Mouse (Mus musculus) hindbrain, embryonic 10.5 days (tissue): Measurements from ENCODE around the gene Plekhg6. TPM values are rescaled to one million over a fixed set of nuclear protein-coding genes. Genes with fewer than 3 reads are reported as not detected.
A peak's percentile ranks its signal among the peaks of the same experiment; 100 is the strongest.

Experiments
- DNase-seq: peaks from one replicate; pipeline ENCODE4 v3.0.0-alpha.2; 2017; ENCODE audit warnings: low spot score
- H3K27ac ChIP-seq: fragments of 300-500 bp; sonication (generic); 2 replicates; pipeline ENCODE4 v1.5.1; 2016; ENCODE audit warnings: mild to moderate bottlenecking, moderate library complexity
- H3K27me3 ChIP-seq: fragments of 300-500 bp; sonication (generic); 2 replicates; pipeline ENCODE4 v1.6.1; 2016; ENCODE audit warnings: mild to moderate bottlenecking; ENCODE audit not compliant: poor library complexity, insufficient read depth, severe bottlenecking
- H3K36me3 ChIP-seq: fragments of 300-500 bp; sonication (generic); 2 replicates; pipeline ENCODE4 v1.6.1; 2016; ENCODE audit warnings: mild to moderate bottlenecking, moderate library complexity
- H3K4me1 ChIP-seq: fragments of 300-500 bp; sonication (generic); replicated peaks from 2 replicates; pipeline ENCODE4 v1.6.1; 2016; ENCODE audit warnings: mild to moderate bottlenecking
- H3K4me3 ChIP-seq: fragments of 300-500 bp; sonication (generic); 2 replicates; pipeline ENCODE4 v1.5.1; 2016; ENCODE audit warnings: mild to moderate bottlenecking, moderate library complexity
- H3K9me3 ChIP-seq: fragments of 300-500 bp; sonication (generic); 2 replicates; pipeline ENCODE4 v1.6.1; 2016; ENCODE audit warnings: mild to moderate bottlenecking, moderate library complexity
- WGBS: fragments of 180-500 bp; shearing (Covaris S2); methylation state at CpG from one replicate; pipeline ENCODE4 v1.1.7; 2016; 5-methylcytosine and 5-hydroxymethylcytosine counted together
- polyA plus RNA-seq: library from polyadenylated mRNA; unstranded; fragments of >200 nt; fragmentation: Nextera tagmentation; extraction: Ambion mirVana; gene quantifications from 2 replicates; pipeline ENCODE4 v1.2.1, GENCODE M21; 2016

Gene Plekhg6
- polyA plus RNA-seq, result 0.13 and 0.20 TPM in 2 replicates

DNA sequence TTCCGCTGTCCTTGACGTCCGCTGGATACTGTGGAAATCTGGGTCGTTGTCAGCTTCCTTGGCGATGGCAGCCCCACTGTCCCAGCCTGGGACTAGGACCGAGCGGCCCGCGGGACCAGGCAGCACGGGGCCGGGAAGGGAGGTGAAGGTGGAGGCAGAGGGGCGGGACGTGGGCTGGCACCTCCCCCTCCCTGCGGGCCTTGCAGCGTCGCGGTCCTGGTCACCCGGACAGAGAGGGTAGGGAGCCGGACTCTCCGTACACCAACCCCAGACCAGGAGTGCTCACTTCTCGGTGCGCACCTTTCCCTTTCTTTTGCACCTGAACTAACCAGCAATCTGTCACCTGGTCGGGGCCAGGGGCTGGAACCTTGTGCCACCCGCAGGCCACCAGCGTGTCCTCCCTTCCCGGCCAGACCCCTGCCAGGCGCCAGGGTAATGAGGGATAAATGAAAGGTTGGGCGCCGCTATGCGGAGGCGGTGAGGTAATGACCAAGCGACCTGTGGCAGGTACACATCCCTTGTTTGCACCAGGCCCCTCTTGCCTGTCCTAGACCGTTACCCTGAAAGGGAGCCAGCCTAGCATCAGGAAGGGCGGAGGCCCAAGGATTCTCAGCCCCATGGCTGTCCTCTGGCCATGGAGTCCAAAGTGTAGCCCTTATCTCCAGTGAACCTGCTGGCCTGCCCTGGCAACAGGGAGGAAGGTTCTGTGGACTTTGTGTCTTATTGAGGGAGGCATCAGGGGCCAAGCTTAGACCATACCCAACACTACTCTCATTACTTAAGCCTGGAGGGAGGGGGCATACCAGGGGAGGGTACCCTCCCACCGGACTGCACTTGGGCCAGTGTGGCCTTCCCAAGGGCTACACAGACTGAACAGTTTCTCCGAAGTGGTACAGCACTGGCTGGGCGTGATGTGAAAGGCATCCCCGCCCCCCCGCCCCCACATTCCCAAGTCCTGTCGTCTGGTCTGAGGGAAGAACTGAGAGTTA, at the start of gene Plekhg6:
Plekhg6 (minus strand) TSS at position 422 of the 989 bp plus-strand sequence.
- H3K36me3 ChIP-seq, result no peaks in the 10 kb centered on the region
- H3K9me3 ChIP-seq, result no peaks in the 10 kb centered on the region
- DNase-seq, result no peak
- WGBS, result 10% methylated on average over 40 of the region's 40 CpGs
- peak within 1 kb of the TSS; percentile 48 for H3K4me3 ChIP-seq
- H3K27ac ChIP-seq, result no peak within 1 kb of the TSS
- H3K4me1 ChIP-seq, result peaks cover 47% of the 10 kb centered on the region
- peaks cover 68% of the 10 kb centered on the region for H3K27me3 ChIP-seq

DNA sequence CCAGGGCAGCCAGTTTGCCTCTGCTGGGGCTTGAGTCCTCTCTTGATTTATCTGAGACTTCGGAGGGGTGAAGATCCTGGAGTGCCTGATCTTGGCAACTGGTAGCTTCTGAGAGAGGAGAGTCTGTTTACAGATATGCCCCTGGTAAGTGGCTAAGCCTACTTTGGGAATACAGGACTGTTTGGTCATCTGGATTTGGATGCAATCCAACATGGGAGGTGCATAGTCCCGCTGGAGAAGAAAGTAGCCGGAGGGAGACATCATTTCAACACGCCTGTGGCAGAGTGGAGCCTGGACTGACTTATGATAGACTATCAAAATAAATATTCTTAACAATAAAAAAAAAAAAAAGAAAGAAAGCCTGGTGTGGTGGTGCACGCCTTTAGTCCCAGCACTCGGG, 49.1 kb upstream of the Plekhg6 start:
- Histone ChIP-seq H3K27me3 (0 out of 2 replicates have a peak, but pooled peaks cover 3% of the 10 kb centered on the region), H3K36me3 (no peaks in the 10 kb centered on the region), H3K27ac (no peak overlapping the region), H3K4me3 (no peak overlapping the region), H3K9me3 (no peaks in the 10 kb centered on the region), H3K4me1 (peaks cover 31% of the 10 kb centered on the region)
- no peak for DNase-seq
- 87% methylated on average over 6 of the region's 6 CpGs for WGBS

DNA sequence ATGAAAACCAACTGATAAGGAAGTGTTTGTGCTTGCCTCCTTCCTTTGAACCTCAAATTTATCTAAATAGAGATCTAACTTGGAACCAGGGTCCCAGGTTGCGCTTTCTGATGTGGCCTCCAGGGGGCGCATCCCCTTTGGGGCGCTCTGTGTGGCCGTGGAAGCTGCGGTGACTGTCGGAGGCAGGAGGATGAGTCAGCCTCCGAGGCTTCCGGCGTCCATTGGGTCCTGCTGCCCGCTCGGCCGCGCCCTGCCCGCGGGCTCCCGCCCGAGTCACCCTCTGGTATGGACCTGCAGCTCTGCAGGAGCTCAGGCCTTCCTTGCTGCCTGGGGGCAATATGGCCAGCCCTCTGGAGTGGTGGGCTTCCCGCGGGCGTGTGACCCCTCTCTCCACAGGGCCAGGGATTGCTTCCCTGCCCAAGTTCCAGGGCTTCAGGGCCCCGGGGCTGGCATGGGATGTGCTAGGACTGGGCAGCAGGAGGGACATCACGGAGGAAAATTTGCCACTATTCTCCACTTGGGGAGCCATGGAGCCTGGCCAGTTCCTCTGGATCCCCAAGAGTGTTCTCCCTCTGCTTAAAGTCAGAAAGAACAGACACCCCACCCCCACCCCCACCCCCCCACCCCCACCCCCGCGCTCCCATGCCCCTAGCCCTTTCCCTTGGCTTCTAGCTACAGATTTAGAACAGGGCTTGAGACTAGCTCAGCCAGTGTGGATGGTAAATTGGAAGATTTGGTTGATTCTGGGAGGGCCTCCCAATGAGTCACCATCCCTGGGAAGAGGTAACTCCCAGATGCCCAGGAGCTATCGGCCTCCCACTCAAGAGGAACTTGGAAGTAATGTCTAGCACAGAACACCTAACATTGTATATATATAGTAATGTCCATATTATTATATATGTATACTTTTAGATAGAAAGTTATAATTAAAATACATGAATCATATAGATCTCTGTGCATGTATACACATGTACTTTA, 46.1 kb upstream of the Plekhg6 start:
- peak overlapping the region; percentile 63 for H3K4me3 ChIP-seq
- H3K36me3 ChIP-seq, result no peaks in the 10 kb centered on the region
- peaks cover 52% of the 10 kb centered on the region for H3K4me1 ChIP-seq
- H3K27me3 ChIP-seq, result peaks cover 3% of the 10 kb centered on the region
- 4% methylated on average over 25 of the region's 25 CpGs for WGBS
- peak; percentile 88 for DNase-seq
- H3K27ac ChIP-seq, result peak overlapping the region; percentile 92
- H3K9me3 ChIP-seq, result no peaks in the 10 kb centered on the region

DNA sequence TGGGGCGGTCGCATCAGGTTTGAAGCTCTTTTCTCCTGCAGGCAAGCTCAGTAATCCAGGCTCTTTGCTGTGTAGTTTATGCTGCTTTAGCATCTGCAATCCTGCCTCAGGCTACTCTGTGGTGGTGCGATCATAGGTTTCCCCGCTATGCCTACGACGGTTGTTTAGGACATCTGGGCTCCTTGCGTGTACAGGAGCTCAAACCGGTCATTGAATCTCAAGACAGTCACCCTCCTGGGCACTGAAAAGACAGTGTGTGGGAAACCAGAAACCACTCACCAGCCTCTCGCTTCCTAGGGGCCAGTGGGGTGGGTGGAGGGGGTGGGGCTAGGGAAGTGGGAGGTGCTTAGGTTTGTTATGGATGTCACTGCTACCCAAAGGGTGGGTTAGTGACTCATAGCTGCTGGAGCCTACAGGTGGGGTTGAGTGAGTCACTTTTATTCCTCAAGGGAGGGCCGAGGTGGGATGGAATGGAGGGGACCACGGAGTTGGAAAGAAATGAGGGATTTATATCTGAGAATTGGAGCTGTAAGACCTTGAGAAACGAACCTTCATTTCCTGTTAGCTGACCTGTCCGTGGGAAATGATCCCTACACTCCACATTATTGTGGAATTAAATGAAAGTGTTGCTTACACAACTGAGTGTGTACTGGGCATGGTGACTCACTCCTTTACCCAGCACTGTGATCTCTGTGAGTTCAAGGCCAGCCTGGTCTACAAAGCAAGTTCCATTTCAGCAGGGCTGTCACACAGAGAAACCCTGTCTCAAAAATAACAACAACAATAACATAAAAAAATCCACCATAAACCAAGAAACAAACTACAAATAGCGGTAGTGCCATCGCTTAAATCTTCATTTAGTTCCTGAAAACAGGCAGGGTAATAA, 44.9 kb upstream of the Plekhg6 start:
- 54% methylated on average over 15 of the region's 15 CpGs for WGBS
- Histone ChIP-seq H3K4me1 (peaks cover 49% of the 10 kb centered on the region), H3K4me3 (no peak overlapping the region), H3K36me3 (no peaks in the 10 kb centered on the region), H3K27ac (no peak overlapping the region), H3K27me3 (peaks cover 3% of the 10 kb centered on the region), H3K9me3 (no peaks in the 10 kb centered on the region)
- no peak for DNase-seq

DNA sequence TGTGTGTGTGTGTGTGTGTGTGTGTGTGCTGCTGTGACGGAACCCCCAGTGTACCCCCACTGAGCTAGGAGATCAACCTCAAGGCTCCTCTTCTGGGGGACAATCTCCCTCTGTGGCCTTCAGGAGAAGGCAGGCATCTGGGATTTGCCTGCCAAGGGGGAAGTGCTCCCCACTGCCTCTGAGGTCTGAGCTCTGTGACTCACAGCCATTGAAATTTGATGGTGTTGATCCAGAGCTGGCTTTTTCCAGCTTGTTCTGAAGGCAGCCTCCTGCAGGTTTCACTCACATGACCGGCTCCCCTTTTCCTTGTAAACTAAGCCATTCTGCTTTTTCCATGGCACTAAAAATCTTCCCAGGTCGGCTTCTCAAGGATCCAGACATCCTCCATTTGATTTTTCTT, 43.6 kb upstream of the Plekhg6 start:
- Histone ChIP-seq H3K9me3 (no peaks in the 10 kb centered on the region), H3K36me3 (no peaks in the 10 kb centered on the region), H3K4me3 (no peak overlapping the region), H3K27me3 (no peaks in the 10 kb centered on the region; the same call in none of the 2 replicates), H3K4me1 (peaks cover 47% of the 10 kb centered on the region), H3K27ac (no peak overlapping the region)
- 71% methylated on average over 3 of the region's 3 CpGs for WGBS
- DNase-seq, result no peak

DNA sequence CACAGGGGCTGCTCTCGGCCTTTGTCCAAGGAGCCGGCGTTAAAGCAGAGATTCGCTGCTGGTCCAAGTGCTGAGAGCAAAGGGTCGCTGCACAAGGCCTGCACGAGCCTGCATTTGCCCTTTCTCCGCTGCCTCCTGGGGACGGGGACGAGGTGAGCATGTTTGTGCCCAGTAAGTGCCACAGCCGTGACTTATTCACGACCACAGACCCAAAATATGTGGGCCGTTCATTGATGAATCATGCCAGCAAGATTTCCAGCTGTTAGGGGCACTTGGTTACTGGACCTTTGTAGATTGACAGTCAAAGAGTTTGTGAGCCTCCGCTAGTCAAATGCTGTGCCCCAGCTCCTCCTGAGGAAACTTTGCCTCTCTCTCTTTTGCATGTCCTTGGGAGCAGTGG, 42.9 kb upstream of the Plekhg6 start:
- no peaks in the 10 kb centered on the region for H3K36me3 ChIP-seq
- no peaks in the 10 kb centered on the region for H3K9me3 ChIP-seq
- WGBS, result 33% methylated on average over 13 of the region's 13 CpGs
- H3K27me3 ChIP-seq, result no peaks in the 10 kb centered on the region; the same call in none of the 2 replicates
- H3K27ac ChIP-seq, result no peak overlapping the region
- peaks cover 52% of the 10 kb centered on the region for H3K4me1 ChIP-seq
- H3K4me3 ChIP-seq, result no peak overlapping the region
- peak; percentile 15 for DNase-seq

DNA sequence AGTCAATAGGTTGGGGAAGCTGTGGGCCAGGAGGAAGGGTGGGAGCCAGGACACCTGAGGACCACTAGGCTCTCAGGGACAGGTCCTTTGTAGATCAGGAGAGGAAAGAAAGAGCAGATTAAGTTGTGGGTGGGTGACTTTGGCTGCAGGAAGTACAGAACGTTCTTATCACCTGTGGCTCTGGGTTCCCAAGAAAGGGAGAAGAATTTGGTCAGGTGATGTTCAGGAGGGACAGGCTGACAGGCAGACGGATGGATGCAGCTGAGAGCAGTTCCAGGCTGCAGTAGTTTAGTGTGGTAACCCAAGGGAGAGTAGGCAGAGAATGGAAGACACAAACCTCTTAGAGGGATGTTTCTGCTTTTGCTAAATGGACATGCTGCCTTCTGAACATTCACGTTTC, 42.5 kb upstream of the Plekhg6 start:
- H3K4me3 ChIP-seq, result peak overlapping the region; percentile 41
- WGBS, result 42% methylated on average over 3 of the region's 3 CpGs

DNA sequence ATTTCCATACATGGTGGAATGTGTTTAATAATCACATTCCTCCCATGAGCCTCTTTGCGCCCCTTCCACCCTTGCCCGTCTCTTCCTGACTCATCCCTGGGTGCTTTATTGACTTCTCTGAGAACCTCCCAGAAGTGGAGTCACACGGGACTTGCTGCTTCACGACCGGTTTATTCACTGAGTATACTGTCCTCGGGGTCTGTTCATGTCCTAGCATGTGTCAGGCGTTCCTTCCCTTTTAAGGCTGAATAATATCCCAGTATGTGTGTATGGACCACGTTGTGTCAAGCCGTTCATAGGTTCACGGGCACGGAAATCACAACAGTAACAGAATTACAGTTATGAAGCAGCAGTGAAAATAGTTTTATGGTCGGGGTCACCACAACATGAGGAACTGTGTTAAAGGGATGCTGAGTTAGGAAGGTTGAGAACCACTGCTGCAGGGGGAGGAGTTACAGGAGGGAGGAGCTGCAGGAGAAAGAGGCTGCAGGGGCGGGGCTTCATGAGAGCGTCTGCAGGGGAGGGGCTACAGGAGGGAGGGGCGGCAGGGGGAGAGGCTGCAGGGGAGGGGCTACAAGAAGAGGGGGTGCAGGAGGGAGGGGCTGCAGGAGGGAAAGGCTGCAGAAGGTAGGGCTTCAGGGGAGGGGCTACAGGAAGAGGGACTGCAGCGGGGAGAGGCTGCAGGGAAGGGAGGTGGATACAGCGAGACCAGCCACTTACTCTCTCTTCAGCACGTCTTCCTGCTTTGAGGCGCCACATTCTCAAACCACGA, 41.6 kb upstream of the Plekhg6 start:
- Histone ChIP-seq H3K4me1 (peaks cover 46% of the 10 kb centered on the region), H3K27me3 (peaks cover 7% of the 10 kb centered on the region), H3K4me3 (peak overlapping the region; percentile 41), H3K9me3 (no peaks in the 10 kb centered on the region), H3K27ac (peak overlapping the region; percentile 54), H3K36me3 (no peaks in the 10 kb centered on the region)
- DNase-seq, result peak; percentile 76
- 24% methylated on average over 20 of the region's 20 CpGs for WGBS

More for the DNA sequence above, 42.5 kb upstream of the Plekhg6 start:
- Histone ChIP-seq H3K4me1 (peaks cover 52% of the 10 kb centered on the region), H3K9me3 (no peaks in the 10 kb centered on the region), H3K27ac (peak overlapping the region; percentile 54; the same call in 1 of the 2 replicates), H3K27me3 (peaks cover 2% of the 10 kb centered on the region), H3K36me3 (no peaks in the 10 kb centered on the region)
- no peak for DNase-seq

DNA sequence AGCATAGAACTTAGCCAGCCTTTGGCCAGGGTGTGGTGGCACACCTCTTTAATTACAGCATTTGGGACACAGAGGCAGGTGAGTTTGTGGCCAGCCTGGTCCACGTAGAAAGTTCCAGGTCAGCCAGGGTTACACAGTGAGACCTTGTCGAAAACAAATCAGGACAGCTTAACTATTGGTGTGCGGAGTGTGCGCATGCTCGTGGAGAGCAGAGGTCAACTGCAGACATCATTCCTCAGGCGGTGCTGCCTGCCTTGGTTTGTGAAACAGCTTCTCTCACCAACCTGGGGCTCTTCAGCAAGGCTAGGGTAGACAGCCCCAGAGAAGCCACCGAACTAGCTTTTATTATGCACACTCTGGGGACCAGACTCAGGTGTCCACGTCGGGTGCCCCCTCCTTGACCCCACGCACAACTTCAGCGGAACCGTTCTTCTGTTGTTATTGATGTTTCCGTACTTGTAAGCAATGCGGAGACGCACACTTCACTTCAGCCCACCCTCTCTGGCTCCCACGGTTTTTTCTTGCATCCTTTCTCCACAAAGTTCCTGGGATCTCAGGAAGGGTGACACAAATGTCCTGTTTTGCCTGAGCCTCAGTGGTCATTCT, 40.0 kb upstream of the Plekhg6 start:
- peaks cover 7% of the 10 kb centered on the region for H3K27me3 ChIP-seq
- peaks cover 35% of the 10 kb centered on the region for H3K4me1 ChIP-seq
- H3K36me3 ChIP-seq, result no peaks in the 10 kb centered on the region
- no peaks in the 10 kb centered on the region for H3K9me3 ChIP-seq
- H3K4me3 ChIP-seq, result no peak overlapping the region
- no peak overlapping the region for H3K27ac ChIP-seq
- 74% methylated on average over 16 of the region's 16 CpGs for WGBS
- DNase-seq, result no peak

DNA sequence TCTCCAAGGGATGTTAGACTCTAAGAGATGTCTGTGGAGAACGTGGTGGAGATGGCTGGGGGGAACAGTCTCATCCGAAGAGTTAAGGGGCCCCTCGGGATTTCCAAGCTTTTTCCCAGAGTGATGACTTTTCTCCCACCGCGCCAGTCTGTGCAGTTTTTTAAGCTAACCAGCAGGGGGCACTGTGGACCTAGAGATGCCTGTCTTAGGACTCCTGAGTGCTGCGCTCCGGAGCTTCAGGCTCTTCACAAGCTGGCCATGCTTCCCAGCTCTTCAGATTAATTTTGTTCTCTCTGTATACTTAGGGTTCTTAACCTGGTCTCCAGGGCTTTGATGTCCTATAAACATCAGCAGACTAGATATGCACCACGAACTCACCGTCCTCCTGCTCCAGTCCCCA, 38.2 kb upstream of the Plekhg6 start:
- H3K4me1 ChIP-seq, result peaks cover 27% of the 10 kb centered on the region

DNA sequence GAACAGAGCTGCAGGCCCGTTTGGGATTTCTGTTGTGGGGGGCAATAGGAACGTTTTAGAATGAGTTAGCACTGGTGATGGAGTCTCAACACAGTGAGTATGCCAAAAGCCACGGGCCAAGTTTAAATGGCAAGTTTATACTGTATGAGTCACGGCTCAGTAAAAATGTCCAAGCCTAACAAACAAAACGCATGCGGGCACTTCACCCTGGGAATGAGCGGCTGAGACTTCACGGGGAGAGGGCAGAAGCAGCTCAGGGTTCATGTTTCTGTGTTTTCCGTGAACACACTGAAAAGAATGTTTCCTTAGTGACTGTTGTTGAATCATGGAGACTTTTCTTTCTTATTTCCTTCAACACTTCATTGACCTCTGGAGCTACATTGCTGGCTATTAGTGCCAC, 32.7 kb upstream of the Plekhg6 start:
- Histone ChIP-seq H3K36me3 (no peaks in the 10 kb centered on the region), H3K27me3 (peaks cover 10% of the 10 kb centered on the region), H3K4me1 (no peaks in the 10 kb centered on the region), H3K9me3 (no peaks in the 10 kb centered on the region), H3K4me3 (no peak overlapping the region), H3K27ac (no peak overlapping the region)
- no peak for DNase-seq
- WGBS, result 80% methylated on average over 9 of the region's 9 CpGs

More for the DNA sequence above, 38.2 kb upstream of the Plekhg6 start:
- 13% methylated on average over 9 of the region's 9 CpGs for WGBS
- no peaks in the 10 kb centered on the region for H3K9me3 ChIP-seq
- DNase-seq, result peak; percentile 82
- no peak overlapping the region for H3K4me3 ChIP-seq
- H3K27ac ChIP-seq, result no peak overlapping the region
- H3K36me3 ChIP-seq, result no peaks in the 10 kb centered on the region
- H3K27me3 ChIP-seq, result peaks cover 10% of the 10 kb centered on the region
